Mouse (Mus musculus) lung, embryonic 16.5 days (tissue): Measurements from ENCODE around the gene Zfp398. TPM values are rescaled to one million over a fixed set of nuclear protein-coding genes. Genes with fewer than 3 reads are reported as not detected.

Experiments
- ATAC-seq: fragments of 200-750 bp; cut with Nextera tagmentation; 2 replicates; pipeline ENCODE4 v1.8.0; 2017; ENCODE audit warnings: low read depth, mild to moderate bottlenecking, moderate library complexity
- H3K27ac ChIP-seq: fragments of 300-500 bp; sonication (generic); 2 replicates; pipeline ENCODE4 v1.5.1; 2014; ENCODE audit warnings: mild to moderate bottlenecking, control low read depth, low read length
- H3K27me3 ChIP-seq: fragments of 300-500 bp; sonication (generic); 2 replicates; pipeline ENCODE4 v1.6.1; 2014; ENCODE audit warnings: low read depth, low read length, mixed read lengths; ENCODE audit not compliant: control insufficient read depth, insufficient read depth
- H3K36me3 ChIP-seq: fragments of 300-500 bp; sonication (generic); 2 replicates; pipeline ENCODE4 v1.6.1; 2014; ENCODE audit warnings: low read length; ENCODE audit not compliant: control insufficient read depth, insufficient read depth
- H3K4me1 ChIP-seq: fragments of 300-500 bp; sonication (generic); replicated peaks from 2 replicates; pipeline ENCODE4 v1.6.1; 2014; ENCODE audit warnings: low read length, mixed read lengths; ENCODE audit not compliant: control insufficient read depth, insufficient read depth
- H3K4me2 ChIP-seq: fragments of 300-500 bp; sonication (generic); 2 replicates; pipeline ENCODE4 v1.6.1; 2014; ENCODE audit warnings: low read depth, low read length, control low read depth
- H3K4me3 ChIP-seq: fragments of 300-500 bp; sonication (generic); 2 replicates; pipeline ENCODE4 v1.5.1; 2014; ENCODE audit warnings: mild to moderate bottlenecking, low read length, control low read depth
- H3K9ac ChIP-seq: fragments of 300-500 bp; sonication (generic); 2 replicates; pipeline ENCODE4 v1.6.1; 2014; ENCODE audit warnings: low read length, control low read depth
- H3K9me3 ChIP-seq: fragments of 300-500 bp; sonication (generic); 2 replicates; pipeline ENCODE4 v1.6.1; 2016; ENCODE audit warnings: low read length; ENCODE audit not compliant: control insufficient read depth
- whole genome bisulfite sequencing: fragments of 180-500 bp; shearing (Covaris S2); extraction: QIAGEN DNeasy Blood & Tissue Kit; methylation state at CpG from one replicate; pipeline ENCODE4 v1.1.7; 2014; 5-methylcytosine and 5-hydroxymethylcytosine counted together
- microRNA counts: library from miRNA; unstranded; fragments of <30 nt; microRNA quantifications from one replicate; lab custom pipeline; 2016
- microRNA-seq: library from miRNA; unstranded; fragments of <30 nt; microRNA quantifications from one replicate; pipeline ENCODE4, GENCODE M21; 2016
- polyA plus RNA-seq: library from polyadenylated mRNA; unstranded; fragments of >200 nt; fragmentation: Nextera tagmentation; extraction: Ambion mirVana; gene quantifications from 2 replicates; pipeline ENCODE4 v1.2.1, GENCODE M21; 2015

Zfp398 gene
- polyA plus RNA-seq, 1 experiment from 2014 or later: 8.9 TPM

DNA sequence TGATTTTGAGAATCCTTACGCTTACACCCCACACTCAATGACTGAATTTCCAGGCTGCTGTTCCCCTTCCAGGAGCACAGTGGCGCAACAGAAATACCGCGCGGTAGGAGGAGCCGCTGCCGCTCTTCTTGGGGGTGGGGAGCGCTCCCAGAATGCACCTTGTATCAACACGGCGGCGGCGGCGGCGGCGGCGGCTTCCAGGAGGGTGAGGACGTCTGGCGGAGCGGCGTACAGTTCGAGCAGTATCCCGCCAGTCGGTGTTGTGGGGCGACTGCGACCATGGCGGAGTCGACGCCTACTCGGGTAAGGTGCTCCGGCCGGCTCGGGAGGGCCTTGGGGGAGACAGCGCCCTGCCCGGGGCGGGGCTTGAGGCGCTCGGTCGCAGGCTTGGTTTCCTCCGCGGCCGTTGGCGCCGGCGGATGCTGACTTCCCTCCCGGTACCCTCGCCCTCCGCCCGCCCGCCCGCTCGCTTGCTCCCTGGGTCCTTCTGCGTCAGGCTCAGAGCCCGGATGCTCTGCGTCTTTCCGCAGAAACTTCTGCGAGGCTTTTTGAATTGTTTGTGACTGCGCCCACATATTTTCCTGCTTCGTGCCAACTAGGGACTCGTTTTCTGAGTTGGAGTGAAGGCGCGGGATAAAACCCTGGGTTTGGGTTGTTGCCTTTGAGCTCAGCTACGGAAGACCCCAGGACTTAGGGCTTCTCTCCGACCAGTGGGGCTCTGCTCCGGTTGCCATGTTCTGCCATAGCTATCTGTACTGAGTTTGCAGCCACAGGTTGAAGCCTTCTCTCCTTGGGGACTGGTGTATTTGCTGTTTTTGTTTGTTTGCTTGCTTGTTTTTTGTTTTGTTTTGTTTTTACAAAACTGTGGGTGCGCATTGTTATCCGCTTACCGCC, 85.2 kb downstream of the Zfp398 start, which contains the start of gene Zfp212:
TSS of gene Zfp212 (plus strand) at position 30 of the 894 bp plus-strand sequence.
- Histone ChIP-seq H3K9ac (peak within 1 kb of the TSS; percentile 92), H3K4me1 (peaks cover 11% of the 10 kb centered on the region), H3K27me3 (no peaks in the 10 kb centered on the region), H3K27ac (peak within 1 kb of the TSS; percentile 99), H3K36me3 (no peaks in the 10 kb centered on the region), H3K4me3 (peak within 1 kb of the TSS; percentile 90), H3K9me3 (no peaks in the 10 kb centered on the region), H3K4me2 (peak within 1 kb of the TSS; percentile 66)
- ATAC-seq: peak; percentile 97
- WGBS: under 1% methylated on average over 61 of the region's 67 CpGs

MicroRNAs encoded within 50 kb of the gene (microRNA counts, 519-probe panel; counts per million panel counts)
- not detected for microRNA mmu-miR-704 (lab: Ali Mortazavi, UCI)

Small RNAs within 50 kb of the gene (microRNA-seq; reads per million reads assigned to microRNA genes)
- gene Mir704: not detected

Other genes with a start within 250 kb of the Zfp398 start
- gene Ezh2, start 240.3 kb upstream of the Zfp398 start, polyA plus RNA-seq: 80.0 and 91.8 TPM in 2 replicates
- gene Pdia4, start 22.2 kb upstream of the Zfp398 start, polyA plus RNA-seq: 334 and 362 TPM in 2 replicates
- 3.1 and 4.7 TPM in 2 replicates for gene Zfp786, start 4.8 kb upstream of the Zfp398 start, polyA plus RNA-seq
- 14.3 and 14.9 TPM in 2 replicates for gene Zfp282, start 41.5 kb downstream of the Zfp398 start, polyA plus RNA-seq
- gene Zfp212, start 84.8 kb downstream of the Zfp398 start, polyA plus RNA-seq: 19.9 and 20.5 TPM in 2 replicates
- 8.6 and 9.2 TPM in 2 replicates for gene Zfp956, start 117.7 kb downstream of the Zfp398 start, polyA plus RNA-seq
- gene Zfp777, start 213.2 kb downstream of the Zfp398 start, polyA plus RNA-seq: 4.8 and 6.1 TPM in 2 replicates